Mouse (Mus musculus): ENCODE data around the gene Cd38.
A peak's percentile ranks its signal among the peaks of the same experiment; 100 is the strongest.
"Not testable (repeated sequence)": the region's sequence is repeated elsewhere in the genome, so short reads cannot be mapped to it uniquely, and the experiment has no call there.

Cd38 gene

DNA sequence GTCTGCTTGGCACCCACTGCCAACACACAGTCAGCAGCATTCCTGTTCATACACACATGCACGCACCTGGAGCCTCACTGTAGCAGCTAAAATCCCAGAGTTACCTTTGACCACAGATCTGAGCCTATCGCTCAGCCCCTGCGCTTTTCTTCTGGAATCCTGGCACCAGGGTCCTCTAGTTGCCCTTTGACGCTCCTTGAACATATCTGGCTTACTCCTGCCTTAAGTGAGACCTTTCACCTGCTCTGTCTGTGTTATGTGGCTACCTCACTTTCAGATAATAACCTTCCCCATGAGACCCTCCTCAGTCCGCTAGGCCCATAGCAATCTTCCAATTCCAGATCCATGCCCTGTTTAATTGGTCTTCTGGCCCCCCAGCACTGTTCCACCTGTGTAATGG, 8.3 kb upstream of the Cd38 start:
- no peak for DNase-seq (ENCODE audit: low spot score)

DNA sequence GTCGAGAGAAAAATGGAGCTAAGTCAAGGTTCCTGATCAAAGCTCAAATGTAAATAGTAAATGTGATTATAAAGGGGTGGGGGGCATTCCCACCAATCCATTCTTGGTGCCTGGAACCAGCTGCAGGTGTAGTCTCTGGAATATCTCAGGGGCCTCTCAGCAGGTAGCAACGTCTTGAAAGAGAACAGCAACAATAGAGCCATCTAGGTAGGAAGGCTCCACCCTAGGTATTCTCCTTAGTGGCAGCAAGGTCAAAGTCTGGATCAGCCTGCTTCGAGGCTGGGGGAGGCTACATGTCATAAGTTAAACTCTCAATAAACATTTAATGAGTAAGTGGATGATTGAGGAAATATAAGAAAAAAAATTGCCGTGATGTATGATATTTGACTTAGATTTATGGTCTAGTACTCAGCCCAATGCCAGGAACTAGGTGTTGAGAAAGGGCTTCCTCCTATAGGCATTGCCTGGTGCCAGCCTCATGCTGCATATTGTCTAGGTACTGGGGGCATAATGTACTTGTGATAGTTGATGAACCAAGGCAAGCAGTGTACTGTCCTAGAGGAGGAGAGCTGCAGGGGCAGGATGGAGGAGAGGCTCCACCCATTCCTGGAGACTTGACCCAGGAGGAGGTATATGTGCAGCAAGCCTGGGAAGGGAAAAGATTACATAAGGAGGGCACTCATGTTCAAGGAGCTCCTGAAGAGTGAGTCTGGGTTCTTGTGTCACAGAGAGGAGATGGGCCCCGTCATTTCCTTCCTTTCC, 7.5 kb upstream of the Cd38 start:
- no peak for DNase-seq (ENCODE audit: low spot score)

DNA sequence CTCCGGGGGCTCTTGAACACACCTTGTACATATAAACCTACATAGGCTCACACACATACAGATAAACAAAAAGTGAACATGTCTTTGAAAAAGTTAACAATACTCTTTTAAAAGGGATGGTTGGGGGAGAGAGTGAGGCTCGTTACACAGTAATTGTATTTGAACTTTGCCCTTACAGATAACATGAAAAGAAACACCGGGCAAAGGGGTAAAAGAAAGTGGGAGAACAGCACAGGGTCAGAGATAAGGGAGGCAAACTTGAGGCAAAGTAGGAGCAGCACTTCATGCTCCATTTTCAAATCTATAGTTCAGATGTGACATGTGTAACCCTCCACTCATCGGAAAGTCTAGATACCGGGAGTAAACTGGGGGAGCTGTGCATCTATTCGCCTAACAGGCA, 4.7 kb upstream of the Cd38 start:
- DNase-seq (ENCODE audit: low spot score) = no peak

DNA sequence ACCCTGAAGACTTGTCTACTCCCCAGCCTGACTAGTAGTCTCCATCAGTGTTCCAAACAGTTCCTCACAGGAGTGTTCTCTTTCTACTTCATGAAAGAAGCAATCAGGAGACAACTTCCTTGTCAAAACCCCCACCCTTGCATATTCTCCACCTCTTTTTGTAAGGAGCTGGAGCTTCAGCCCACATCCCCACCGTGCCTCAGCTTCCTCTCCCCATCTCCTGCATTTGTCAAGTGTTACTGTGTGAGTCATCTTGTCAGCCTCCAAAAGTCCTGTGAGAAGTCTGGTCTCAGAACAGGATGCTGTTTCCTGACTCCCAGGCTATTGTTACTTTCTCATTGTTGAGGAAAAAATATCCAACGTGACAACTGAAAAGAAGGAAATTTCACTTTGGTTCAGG, 3.0 kb upstream of the Cd38 start:
- no peak for DNase-seq (ENCODE audit: low spot score)

DNA sequence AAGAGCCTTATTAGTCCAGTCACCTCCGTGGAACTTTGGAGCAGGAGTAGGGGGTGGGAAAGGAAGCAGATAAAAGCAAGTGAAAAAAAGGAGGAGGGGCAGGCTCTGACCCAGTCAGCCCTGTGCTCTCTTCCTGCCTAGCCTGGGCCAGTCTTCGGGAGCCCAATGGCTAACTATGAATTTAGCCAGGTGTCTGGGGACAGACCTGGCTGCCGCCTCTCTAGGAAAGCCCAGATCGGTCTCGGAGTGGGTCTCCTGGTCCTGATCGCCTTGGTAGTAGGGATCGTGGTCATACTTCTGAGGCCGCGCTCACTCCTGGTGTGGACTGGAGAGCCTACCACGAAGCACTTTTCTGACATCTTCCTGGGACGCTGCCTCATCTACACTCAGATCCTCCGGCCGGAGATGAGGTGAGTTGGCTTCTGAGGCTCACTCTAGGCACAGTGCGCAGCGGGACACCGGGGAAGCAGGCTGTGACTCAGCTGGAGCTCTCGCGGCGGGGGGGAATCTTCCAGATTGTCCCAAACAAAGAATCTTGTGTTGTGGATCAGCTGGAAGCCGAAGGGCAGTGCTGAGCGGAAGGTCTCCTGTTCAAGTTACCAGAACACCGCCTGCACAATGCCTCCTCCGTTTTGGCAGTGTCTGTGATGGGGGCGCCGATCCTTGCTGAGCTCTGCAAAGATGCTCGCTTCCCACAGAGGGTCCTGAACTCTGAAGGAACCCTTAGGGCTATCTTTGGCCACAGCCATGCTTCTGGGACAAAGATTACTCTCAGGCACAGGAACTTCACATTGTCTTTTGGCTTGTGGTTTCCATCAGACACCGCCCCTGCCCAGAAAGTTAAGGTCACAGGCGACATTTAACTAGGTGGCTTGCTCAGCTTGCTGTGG, 603 bp downstream of the Cd38 start:
- DNase-seq (ENCODE audit: low spot score) = peak; percentile 39

DNA sequence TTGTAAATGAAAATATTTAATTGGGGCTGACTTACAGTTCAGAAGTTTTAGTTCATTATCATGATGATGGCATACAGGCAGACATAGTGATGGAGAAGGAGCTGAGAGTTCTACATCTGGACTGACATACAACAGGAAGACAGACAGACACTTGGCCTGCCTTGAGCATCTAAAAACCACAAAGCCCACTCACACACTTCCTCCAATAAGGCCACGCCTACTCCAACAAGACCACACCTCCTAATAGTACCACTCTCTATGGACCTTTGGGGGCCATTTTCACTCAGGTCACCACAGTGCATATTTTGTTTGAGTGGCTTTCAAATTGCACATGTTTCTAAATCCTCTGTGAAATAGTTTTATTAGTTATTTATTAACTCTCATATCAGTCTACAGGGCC, 3.5 kb downstream of the Cd38 start:
- no peak for DNase-seq (ENCODE audit: low spot score)

DNA sequence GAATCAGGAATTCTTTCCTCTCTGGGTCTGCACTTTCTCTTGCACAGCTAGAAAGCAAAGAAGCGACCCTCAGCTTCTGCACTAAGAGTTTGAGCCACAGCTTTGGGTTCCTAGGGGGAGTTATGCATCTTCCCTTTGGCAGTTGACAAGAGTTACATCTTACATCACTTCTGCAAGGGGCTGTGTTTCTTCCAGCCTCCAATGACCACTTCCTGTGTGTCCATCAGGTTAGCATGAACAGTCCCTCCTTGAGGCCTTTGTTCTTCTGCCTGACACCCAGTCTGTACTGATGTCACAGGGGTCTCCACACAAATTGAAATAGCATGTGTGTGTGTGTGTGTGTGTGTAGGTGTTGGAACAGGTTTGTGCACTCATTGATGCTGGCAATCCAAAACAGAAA, 4.3 kb downstream of the Cd38 start:
- DNase-seq (ENCODE audit: low spot score) = no peak

DNA sequence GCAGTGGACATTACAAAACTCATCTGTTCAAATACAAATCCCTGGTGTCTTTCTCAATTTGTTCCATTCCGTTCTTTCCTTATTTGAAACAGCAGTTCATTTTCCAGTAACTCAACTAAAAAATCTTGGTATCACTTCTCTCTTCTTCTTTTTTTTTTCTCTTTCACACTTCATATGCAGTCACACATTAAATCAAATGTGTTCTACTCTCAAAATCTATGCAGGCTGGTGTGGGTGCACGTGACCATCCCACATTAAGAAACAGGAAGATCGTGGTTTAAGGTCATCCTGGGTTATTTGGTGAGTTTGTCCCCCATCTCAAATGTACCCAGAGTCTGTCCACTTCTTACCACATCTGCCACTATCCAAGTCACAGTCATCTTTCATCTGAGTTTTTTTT, 13.7 kb downstream of the Cd38 start:
- DNase-seq (ENCODE audit: low spot score) = no peak

DNA sequence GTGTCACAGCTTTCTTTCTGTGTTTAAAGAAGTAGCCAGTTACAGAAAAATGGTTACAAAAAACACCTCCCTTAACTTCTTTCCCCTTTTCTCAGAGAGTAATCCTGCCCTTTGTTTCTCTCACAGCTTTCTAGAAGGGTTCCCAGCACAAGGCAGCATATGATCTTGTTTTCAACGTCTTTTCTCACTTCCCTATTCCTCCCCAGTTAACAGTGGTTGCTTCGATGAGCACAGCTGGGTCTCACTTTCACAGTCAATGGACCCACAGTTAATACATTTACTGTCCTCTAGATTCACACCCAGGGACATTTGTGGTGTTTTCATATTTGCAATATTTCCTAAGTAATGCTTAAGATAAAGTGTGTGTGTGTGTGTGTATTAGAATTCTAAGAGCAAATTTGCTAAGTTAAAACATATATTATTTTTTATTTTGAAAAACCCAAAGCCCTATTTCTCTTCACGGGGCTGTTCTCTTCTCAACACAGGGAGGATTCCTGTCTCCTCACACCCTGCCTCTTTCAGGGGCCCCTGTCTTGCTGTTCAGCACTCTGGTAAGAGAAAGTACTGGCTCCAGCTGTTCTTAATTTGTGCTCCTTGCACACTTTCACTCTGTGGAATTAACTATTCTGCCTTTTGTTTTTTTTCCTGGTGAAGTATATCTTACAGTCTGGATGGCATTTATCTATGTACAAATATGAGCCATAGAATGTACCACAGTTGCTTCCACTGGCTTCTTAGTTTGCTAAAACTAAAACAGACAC, 16.9 kb downstream of the Cd38 start:
- no peak for DNase-seq (ENCODE audit: low spot score)

DNA sequence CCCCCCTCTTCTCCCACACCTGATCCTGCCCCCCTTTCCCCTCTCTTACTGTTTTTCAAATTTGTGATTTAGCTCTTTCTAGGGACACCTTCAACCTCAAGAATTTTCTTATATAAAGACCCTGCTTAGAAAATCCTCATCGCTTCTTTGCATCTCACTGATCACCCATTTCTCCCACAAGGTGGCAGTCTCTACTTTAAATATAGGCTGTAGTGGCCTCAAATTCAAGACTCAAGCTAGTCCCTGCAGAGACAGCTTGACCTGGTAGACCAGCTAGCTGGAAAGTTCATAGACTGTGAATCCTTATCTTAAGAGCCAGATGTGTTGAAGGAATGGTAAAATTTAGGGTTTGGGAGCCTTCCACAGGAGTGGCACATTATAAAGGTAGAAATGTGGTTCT, 24.0 kb downstream of the Cd38 start:
- DNase-seq (ENCODE audit: low spot score) = no peak

DNA sequence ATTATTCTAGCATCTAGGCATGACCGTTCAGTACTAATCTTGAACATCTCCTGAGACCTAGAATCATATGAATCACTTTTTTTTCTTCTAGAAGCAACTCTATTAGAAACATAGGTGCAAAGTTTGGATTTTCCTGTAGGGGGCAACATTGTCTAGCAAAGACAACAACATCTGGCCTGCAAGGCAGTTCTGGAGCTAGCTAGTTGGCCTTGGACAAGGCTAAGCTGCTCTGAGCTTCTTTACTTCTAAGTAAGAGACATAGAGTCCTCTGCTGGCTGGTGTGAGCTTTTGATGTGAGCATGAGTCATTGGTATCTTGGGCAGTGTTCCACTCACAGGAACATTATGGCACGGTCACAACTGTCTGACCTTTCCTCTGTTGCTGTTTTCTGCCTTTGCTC, 25.8 kb downstream of the Cd38 start:
- peak; percentile 35 for DNase-seq (ENCODE audit: low spot score)

DNA sequence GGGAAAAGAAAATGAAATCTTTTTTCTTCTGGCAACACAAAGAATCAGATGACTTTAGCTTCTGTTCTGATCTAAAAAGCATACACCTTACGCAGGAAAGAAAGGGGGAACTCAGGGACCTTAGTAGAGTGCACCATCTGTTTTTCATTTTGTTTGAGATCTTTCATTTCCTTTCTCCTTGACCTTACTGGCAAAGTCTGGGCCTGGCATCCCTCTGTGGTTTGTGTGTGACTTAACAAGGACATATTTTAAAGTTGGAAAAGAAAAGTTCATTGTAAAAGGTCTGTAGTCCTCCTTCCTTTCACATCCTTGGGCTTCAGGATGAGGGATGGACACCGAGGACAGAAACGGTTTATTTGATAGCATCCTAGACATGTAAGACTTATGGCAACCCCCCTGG, 27.6 kb downstream of the Cd38 start:
- DNase-seq (ENCODE audit: low spot score) = no peak

DNA sequence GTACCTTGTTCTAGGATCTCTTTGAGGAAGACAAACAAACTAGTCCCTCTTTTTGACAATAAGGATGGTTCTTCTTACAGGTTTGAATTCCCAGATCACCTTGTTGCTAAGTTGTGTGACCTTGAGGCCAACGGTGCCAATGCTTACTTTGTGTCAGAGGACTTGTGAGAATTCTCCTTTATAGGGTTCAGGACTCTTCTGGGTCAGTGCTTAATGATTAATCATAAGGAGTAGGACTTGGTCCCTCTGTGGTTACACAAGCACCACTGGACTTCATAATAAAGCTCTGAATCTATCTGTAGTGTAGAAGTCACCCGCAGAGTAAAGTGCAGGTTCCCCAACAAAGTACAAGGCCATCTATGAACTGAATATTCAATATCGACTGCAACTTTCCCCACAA, 36.3 kb downstream of the Cd38 start:
- no peak for DNase-seq (ENCODE audit: low spot score)

DNA sequence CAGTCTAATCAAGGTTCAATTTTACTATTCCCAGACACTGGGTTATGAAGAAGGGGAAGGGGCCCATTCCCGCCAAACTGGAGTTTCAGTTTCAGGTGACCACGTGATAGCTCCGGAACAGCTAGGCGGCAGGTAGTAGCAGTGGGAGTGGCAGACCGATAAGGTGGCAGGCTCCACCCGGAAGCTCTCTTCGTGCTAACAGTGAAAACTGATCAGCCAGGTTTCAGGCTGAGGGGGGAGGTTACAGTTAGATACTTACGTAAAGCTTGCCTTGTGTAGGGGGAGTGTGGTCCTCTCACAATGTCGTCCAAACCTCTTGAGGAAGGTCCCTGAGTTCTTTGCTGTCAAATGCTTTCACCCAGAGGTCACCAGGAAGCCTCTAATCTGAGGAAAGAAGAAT, 40.9 kb downstream of the Cd38 start:
- DNase-seq (ENCODE audit: low spot score) = no peak

DNA sequence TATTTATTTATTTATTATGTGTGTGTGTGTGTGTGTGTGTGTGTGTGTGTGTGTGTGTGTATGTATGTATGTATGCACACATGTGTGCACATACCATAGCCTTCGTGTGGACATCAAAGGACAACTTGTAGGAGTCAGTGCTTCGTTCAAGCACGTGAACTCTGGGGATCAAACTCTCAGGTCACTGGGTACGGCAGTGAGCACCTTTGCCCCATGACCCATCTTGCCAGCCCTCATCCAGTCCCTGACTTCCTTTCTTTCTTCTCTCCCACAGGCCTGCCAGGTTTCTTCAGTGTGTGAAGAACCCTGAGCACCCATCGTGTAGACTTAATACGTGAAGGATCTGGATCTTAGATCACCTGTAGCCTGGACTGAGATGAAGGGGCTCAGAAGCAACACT, 41.7 kb downstream of the Cd38 start:
- no peak for DNase-seq (ENCODE audit: low spot score)

DNA sequence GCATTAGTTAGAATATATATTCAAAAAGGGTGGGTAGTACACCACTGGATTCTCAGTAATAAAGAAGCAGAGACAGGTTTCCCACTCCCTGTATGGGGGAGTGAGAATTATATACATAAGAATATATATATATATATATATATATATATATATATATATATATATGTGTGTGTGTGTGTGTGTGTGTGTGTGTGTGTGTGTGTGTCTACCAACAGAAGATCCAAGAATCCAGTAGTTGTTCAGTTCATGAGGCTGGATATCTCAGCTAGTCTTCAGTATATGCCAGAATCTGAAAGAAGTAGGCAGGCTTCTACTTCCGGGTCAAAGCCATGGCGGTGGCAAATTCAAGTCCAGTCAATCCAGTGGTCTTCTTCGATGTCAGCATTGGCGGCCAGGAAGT, 44.5 kb downstream of the Cd38 start, which contains the start of gene Gm7879:
Gene Gm7879 (plus strand): TSS at position 301 of the 400 bp plus-strand sequence.
- not testable (repeated sequence) for DNase-seq (ENCODE audit: low spot score)

DNA sequence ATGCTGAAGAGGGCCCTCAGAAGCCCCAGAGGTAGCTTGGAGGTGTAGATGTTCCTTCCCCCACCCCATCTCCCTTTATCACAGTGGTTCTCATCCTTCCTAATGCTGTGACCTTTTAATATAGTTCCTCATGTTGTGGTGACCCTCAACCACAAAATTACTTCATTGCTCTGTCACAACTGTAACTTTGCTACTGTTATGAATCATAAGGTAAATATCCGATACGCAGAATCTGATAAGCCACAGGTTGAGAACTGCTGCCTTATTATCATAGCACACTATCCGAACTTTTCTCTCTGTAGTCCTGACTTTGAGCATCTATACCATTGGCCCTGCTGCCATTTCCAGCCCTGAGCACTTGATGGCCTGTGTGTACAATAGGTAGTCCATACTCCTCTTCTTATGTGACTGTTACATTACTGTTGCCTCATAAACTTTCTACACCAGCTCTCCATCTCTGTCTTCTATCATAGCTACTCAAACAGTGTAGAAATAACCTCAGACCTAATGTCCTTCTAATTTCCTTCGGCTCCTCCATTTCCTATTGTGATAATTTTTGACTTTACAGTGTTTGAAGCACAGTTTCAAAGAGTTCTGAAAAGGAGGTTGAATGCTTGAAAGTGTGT, 47.0 kb downstream of the Cd38 start:
- DNase-seq (ENCODE audit: low spot score) = no peak

DNA sequence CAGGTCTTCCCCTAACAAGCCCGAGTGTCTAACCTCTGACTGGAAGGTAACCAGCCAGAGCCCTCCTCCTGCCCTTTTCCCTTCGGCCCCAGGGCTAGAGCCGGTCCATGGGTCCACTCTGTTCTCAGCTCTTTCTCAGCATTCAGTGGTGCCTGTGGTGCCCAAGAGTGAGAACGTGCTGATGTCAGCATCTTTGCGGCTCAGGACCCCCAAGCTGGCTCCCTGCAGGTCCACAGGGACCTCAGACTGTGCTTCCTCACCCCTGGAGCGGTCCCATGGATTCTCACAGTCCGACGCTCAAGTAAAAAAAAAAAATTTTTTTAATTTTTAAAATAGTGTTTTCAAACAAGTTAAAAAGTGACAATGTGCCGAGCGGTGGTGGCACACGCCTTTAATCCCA, 53.5 kb downstream of the Cd38 start:
- no peak for DNase-seq (ENCODE audit: low spot score)

DNA sequence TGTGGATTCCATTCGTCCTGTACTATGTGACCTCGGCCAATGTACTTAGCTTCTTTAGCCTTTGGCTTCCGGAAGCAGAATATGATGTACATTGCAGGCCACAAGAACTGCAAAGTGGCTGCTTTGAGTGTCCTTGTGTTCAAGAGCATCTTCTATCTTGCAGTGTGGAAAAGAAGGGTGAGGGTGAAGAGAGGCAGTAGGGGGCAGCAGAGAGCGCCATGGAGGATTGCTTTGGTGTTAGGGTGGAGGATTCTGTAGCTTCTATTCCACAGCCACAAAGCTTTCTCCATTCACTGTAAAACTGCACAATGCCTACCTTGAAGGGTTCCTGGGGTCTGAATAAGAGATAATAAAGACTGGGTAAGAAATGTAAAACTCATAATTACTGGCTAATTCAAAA, 55.6 kb downstream of the Cd38 start:
- DNase-seq (ENCODE audit: low spot score) = peak; percentile 9

DNA sequence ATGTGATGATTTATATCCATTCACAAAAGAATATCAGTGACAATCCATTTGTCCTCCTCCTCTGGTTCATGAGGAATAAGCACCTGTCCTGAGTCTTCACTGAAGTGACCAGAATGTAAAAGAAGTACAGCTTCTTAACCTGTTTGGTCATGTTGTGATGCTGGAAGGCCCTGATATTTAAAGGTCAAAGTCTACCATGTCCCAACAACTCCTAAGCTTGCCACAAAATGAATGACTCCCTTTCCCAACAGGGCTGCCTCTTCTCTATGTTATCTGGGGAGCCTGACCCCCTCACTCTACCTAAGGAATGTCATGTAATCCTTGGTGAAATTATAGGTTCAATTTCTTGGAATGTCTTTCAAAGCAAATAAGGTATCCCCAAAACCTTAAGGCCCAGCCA, 59.4 kb downstream of the Cd38 start:
- no peak for DNase-seq (ENCODE audit: low spot score)

DNA sequence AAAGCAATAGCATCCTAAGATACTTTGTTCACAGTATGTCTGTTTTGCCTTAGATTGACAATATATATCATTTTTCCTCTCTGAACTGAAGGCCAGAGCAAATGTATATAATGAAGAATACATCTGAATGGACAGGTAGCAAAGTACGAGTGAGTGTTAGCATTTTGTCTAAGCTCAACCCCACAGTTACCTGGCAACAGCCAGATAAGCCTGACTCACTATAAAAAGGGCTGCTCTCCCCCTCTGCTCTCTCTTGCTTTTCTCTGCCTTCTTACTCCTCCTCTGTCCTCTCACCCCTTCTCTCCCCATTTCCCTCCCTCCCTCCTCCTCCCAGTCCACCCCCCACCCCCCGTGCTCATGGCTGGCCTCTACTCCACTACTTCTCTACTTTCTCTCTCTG, 64.9 kb downstream of the Cd38 start:
- no peak for DNase-seq (ENCODE audit: low spot score)

DNA sequence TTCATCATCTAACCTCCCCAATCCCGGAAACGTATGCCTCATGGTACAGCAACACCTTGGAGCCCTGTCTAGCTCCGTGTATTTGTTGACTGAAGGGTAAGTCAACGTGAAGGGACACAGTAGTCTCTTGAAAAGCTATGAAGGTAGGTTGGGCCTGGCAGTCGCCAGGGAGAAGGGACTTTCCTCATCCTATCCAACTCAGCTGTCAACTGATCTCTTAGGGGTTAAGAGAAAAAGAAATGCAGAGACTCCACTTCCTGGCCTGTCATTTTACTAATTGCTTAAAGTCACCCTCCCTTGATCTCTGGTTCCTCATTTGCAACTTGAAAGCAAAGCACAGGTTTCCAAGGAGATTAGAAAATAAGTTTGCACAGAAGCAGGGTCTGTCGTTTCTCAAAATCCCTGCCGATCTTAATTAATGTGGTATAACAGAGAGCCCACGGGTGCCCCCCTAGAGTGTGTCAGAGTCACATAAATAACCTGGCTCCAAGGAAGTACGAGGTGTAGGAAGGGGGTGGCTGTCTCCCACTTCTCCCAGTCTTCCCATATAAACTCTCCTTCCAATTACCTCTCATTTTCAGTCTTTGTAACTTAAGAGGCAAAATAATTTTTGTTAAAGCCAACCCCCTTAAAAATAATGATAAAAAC, 79.1 kb downstream of the Cd38 start:
- DNase-seq (ENCODE audit: low spot score) = no peak

Data from testis, postnatal 14 days (tissue).